Mouse (Mus musculus): Measurements from ENCODE around the gene Tmem219. TPM values are rescaled to one million over a fixed set of nuclear protein-coding genes. Genes with fewer than 3 reads are reported as not detected.

Tmem219 gene
- polyA plus RNA-seq, 1 experiment from 2014 or later = 36.3 TPM

DNA sequence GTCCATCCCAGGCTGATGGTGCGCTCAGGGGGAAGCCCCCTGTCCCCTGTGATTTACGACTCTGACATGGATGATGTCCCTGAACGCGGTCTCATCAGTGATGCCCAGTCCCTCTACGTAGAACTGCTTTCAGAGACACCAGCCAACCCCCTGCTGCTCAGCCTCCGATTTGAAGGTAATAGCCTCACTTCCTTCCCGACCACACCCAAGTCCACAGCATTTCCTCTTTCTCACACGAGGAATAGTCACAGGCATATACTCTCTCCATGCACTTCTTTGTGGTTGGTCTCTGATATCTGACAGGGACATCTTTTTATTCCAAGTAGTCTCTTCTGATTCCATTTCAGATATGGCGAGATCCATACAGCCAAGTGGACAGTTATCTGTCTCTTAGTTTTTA, 37.1 kb upstream of the Tmem219 start:
- Histone ChIP-seq H3K9ac (ENCODE audit: low read length) (no peak overlapping the region), H3K27ac (replicated peaks) (no peak overlapping the region), H3K36me3 (ENCODE audit: control insufficient read depth, insufficient read depth, low read length) (no peaks in the 10 kb centered on the region), H3K9me3 (ENCODE audit: control insufficient read depth, low read length) (no peaks in the 10 kb centered on the region), H3K27me3 (ENCODE audit: control insufficient read depth, insufficient read depth, low read length) (no peaks in the 10 kb centered on the region), H3K4me2 (replicated peaks; ENCODE audit: low read depth) (no peak overlapping the region), H3K4me1 (replicated peaks; ENCODE audit: control insufficient read depth, insufficient read depth) (no peaks in the 10 kb centered on the region), H3K4me3 (ENCODE audit: low read depth, low read length) (no peak overlapping the region)
- no peak for ATAC-seq (ENCODE audit: low FRiP score, low TSS enrichment)
- DNase-seq (ENCODE audit: low spot score) = no peak
- WGBS = 52% methylated on average over 9 of the region's 9 CpGs
- no peak for TF ChIP-seq CTCF (IDR thresholded peaks at IDR 0.05; ENCODE audit: low read depth)
- no peak for TF ChIP-seq EP300 (optimal IDR thresholded peaks at IDR 0.05)

DNA sequence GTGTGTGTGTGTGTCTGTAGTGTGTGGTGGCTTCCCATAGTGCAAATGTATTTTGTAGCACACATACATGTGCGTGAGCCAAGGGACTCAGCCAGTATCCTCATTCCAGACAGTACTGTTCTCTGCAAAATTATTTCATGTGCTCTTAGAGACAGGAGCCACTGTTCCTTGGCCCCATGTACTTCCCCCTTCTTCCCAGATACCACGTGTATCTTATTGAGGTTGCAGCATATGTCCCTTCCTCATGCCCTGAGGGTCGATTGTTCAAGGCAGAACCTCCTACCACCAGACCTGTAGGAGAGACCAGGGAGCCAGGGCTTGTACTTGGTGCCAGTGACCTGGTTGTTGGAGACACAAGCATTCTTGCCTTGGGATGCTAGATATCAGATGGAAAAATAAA, 32.4 kb upstream of the Tmem219 start:
- H3K4me2 ChIP-seq (replicated peaks; ENCODE audit: low read depth) = no peak overlapping the region
- no peaks in the 10 kb centered on the region for H3K36me3 ChIP-seq (ENCODE audit: control insufficient read depth, insufficient read depth, low read length)
- ATAC-seq (ENCODE audit: low FRiP score, low TSS enrichment) (no peak), DNase-seq (ENCODE audit: low spot score) (no peak)
- H3K27me3 ChIP-seq (ENCODE audit: control insufficient read depth, insufficient read depth, low read length) = no peaks in the 10 kb centered on the region
- H3K4me3 ChIP-seq (ENCODE audit: low read depth, low read length) = no peak overlapping the region
- no peaks in the 10 kb centered on the region for H3K9me3 ChIP-seq (ENCODE audit: control insufficient read depth, low read length)
- TF ChIP-seq CTCF (IDR thresholded peaks at IDR 0.05; ENCODE audit: low read depth) (no peak), EP300 (optimal IDR thresholded peaks at IDR 0.05) (no peak)
- H3K4me1 ChIP-seq (replicated peaks; ENCODE audit: control insufficient read depth, insufficient read depth) = no peaks in the 10 kb centered on the region
- H3K9ac ChIP-seq (ENCODE audit: low read length) = no peak overlapping the region
- no peak overlapping the region for H3K27ac ChIP-seq (replicated peaks)
- WGBS = 58% methylated on average over 3 of the region's 3 CpGs

DNA sequence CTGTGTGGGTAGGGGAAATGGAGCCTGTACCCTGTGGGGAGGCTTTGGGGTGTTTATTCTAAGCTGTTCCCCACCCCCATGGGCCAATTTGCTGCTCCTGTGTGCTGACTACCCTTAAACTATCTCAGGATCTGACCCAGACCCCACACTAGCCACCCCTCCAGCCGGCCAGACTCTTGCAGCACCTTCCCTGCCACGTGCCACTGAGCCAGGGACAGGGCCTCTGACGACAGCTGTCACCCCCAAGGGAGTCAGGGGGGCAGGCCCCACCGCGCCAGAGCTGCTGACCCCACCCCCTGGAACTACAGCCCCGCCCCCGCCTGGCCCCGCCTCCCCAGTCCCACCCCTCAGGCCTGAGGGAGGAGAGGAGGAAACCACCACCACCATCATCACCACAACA, 29.9 kb upstream of the Tmem219 start:
- no peaks in the 10 kb centered on the region for H3K4me1 ChIP-seq (replicated peaks; ENCODE audit: control insufficient read depth, insufficient read depth)
- ATAC-seq (ENCODE audit: low FRiP score, low TSS enrichment) (no peak), DNase-seq (ENCODE audit: low spot score) (no peak)
- H3K9ac ChIP-seq (ENCODE audit: low read length) = no peak overlapping the region
- no peak overlapping the region for H3K27ac ChIP-seq (replicated peaks)
- no peak overlapping the region for H3K4me3 ChIP-seq (ENCODE audit: low read depth, low read length)
- TF ChIP-seq CTCF (IDR thresholded peaks at IDR 0.05; ENCODE audit: low read depth) (no peak), EP300 (optimal IDR thresholded peaks at IDR 0.05) (no peak)
- no peaks in the 10 kb centered on the region for H3K27me3 ChIP-seq (ENCODE audit: control insufficient read depth, insufficient read depth, low read length)
- WGBS = 2% methylated on average over 8 of the region's 8 CpGs
- no peak overlapping the region for H3K4me2 ChIP-seq (replicated peaks; ENCODE audit: low read depth)
- H3K9me3 ChIP-seq (ENCODE audit: control insufficient read depth, low read length) = no peaks in the 10 kb centered on the region
- no peaks in the 10 kb centered on the region for H3K36me3 ChIP-seq (ENCODE audit: control insufficient read depth, insufficient read depth, low read length)

DNA sequence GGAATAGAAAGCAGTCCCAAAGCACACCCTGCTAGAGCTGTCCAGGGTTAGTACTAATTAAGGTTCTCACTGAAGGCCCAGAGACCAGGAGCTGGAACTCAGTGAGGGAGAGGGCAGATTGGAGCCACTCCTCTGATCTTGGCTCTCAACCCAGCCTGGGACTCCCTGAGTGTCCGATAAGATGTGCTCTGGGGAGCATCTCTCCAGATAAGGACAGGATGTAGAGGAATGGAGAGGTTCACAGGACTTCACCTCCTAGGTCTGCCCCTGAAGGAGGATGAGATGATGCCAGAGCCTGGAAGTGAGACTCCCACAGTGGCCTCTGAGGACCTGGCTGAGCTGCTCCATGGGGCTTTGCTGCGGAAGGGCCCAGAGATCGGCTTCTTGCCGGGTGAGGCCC, 29.0 kb upstream of the Tmem219 start:
- Histone ChIP-seq H3K9ac (ENCODE audit: low read length) (no peak overlapping the region), H3K4me1 (replicated peaks; ENCODE audit: control insufficient read depth, insufficient read depth) (no peaks in the 10 kb centered on the region), H3K4me3 (ENCODE audit: low read depth, low read length) (no peak overlapping the region), H3K27me3 (ENCODE audit: control insufficient read depth, insufficient read depth, low read length) (no peaks in the 10 kb centered on the region), H3K27ac (replicated peaks) (no peak overlapping the region), H3K4me2 (replicated peaks; ENCODE audit: low read depth) (no peak overlapping the region), H3K36me3 (ENCODE audit: control insufficient read depth, insufficient read depth, low read length) (no peaks in the 10 kb centered on the region), H3K9me3 (ENCODE audit: control insufficient read depth, low read length) (no peaks in the 10 kb centered on the region)
- TF ChIP-seq EP300 (optimal IDR thresholded peaks at IDR 0.05) = no peak
- TF ChIP-seq CTCF (IDR thresholded peaks at IDR 0.05; ENCODE audit: low read depth) = no peak
- ATAC-seq (ENCODE audit: low FRiP score, low TSS enrichment) (no peak), DNase-seq (ENCODE audit: low spot score) (no peak)
- 26% methylated on average over 4 of the region's 4 CpGs for WGBS

DNA sequence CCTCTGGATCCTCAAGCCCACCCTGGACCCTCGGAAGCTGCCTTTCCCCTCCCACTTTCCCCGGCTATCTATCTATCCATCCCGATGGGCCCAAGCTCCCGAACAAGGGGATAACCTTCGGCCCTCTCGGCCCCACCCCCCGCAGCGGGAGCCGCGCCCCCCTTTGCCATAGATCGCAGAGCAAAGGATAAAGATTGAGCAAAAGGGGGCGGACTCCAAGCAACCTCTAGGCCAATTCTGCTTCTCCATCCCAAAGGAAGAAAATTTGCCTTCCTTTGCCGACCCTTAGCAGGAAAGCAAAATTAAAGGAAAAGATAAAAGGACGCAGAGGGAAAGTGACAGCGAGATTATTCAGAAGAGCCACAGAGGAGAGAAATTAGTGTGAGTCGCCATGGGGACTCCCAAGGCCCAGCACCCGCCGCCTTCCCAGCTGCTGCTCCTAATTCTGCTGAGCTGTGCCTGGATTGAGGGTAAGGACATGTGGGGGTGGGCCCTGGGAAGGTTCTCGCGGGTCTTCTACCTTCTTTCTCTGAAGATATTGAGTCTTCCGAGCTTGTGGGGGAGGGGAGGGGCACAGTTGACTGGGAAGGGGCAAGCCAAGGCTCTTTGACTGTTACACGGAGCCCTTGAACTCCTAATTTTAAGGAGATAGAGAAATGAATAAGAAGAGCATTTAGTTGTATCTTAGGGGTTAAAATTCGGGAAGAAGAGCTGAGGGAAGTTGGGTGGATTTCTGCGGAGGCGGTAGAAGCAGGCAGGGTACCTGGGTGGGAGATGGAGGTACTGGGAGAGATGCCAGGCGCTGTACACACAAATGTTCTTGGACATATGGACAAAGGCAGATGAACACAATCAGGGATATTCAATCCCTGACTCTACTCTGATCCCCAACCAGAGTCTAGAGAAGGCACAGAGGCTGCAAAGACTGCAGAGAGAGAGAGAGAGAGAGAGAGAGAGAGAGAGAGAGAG, 28.2 kb upstream of the Tmem219 start:
- DNase-seq (ENCODE audit: low spot score) = no peak
- TF ChIP-seq CTCF (IDR thresholded peaks at IDR 0.05; ENCODE audit: low read depth) (no peak), EP300 (optimal IDR thresholded peaks at IDR 0.05) (no peak)
- no peaks in the 10 kb centered on the region for H3K9me3 ChIP-seq (ENCODE audit: control insufficient read depth, low read length)
- 7% methylated on average over 26 of the region's 26 CpGs for WGBS
- ATAC-seq (ENCODE audit: low FRiP score, low TSS enrichment) = no peak
- H3K4me2 ChIP-seq (replicated peaks; ENCODE audit: low read depth) = no peak overlapping the region
- H3K9ac ChIP-seq (ENCODE audit: low read length) = no peak overlapping the region
- no peaks in the 10 kb centered on the region for H3K27me3 ChIP-seq (ENCODE audit: control insufficient read depth, insufficient read depth, low read length)
- H3K4me1 ChIP-seq (replicated peaks; ENCODE audit: control insufficient read depth, insufficient read depth) = no peaks in the 10 kb centered on the region
- H3K36me3 ChIP-seq (ENCODE audit: control insufficient read depth, insufficient read depth, low read length) = no peaks in the 10 kb centered on the region
- no peak overlapping the region for H3K4me3 ChIP-seq (ENCODE audit: low read depth, low read length)
- no peak overlapping the region for H3K27ac ChIP-seq (replicated peaks)

Measured in stomach, postnatal 0 days (tissue).